Mouse (Mus musculus): Measurements from ENCODE around the gene Cdc42ep1. TPM values are rescaled to one million over a fixed set of nuclear protein-coding genes. Genes with fewer than 3 reads are reported as not detected.

Gene Cdc42ep1
- polyA plus RNA-seq, 2 experiments: 7.8 to 8.1 TPM

GRCm38 (mm10) chr15:78896149-78896548 is 53.7 kb downstream of the Cdc42ep1 start:
- peaks cover 54 to 70% of the 10 kb centered on the region in 2 experiments for H3K4me1 ChIP-seq (replicated peaks; ENCODE audit: control insufficient read depth in 2 of 2, insufficient read depth in 2 of 2, low read length in 1 of 2)
- DNase-seq (ENCODE audit: low read depth in 3 of 3, low spot score in 3 of 3) (no peak), ATAC-seq (ENCODE audit: insufficient read depth) (peak; percentile 27; the same call in 1 of the 2 replicates)
- peak overlapping the region; percentile 94 for H3K4me2 ChIP-seq (ENCODE audit: low read depth)
- H3K36me3 ChIP-seq (replicated peaks; ENCODE audit: control insufficient read depth, insufficient read depth, low read depth): peaks cover 7% of the 10 kb centered on the region; the same call in 1 of the 2 replicates
- H3K4me3 ChIP-seq (ENCODE audit: insufficient read depth in 1 of 2, low read depth in 2 of 2, low read length in 2 of 2): no peak overlapping the region; a peak in 1 of 4 replicates
- no peaks in the 10 kb centered on the region for H3K27me3 ChIP-seq (ENCODE audit: control insufficient read depth, insufficient read depth, low read length)
- no peaks in the 10 kb centered on the region for H3K9me3 ChIP-seq (ENCODE audit: control insufficient read depth, low read length)
- H3K9ac ChIP-seq (replicated peaks): peak overlapping the region; percentile 44
- TF ChIP-seq CTCF (IDR thresholded peaks at IDR 0.05; ENCODE audit: low read depth) (no peak), EP300 (IDR thresholded peaks at IDR 0.05; ENCODE audit: low read depth) (no peak)
- peak overlapping the region; percentile 73 for H3K27ac ChIP-seq
- 52% methylated on average over 3 of the region's 3 CpGs for WGBS (ENCODE audit: insufficient replicate concordance)

GRCm38 (mm10) chr15:78897488-78897887 is 55.1 kb downstream of the Cdc42ep1 start:
- ATAC-seq (ENCODE audit: insufficient read depth): peak; percentile 50; the same call in 1 of the 2 replicates

GRCm38 (mm10) chr15:78898507-78899001 is 56.1 kb downstream of the Cdc42ep1 start:
- Histone ChIP-seq H3K27me3 (ENCODE audit: control insufficient read depth, insufficient read depth, low read length) (no peaks in the 10 kb centered on the region), H3K9ac (replicated peaks) (peak overlapping the region; percentile 77), H3K4me3 (ENCODE audit: insufficient read depth in 1 of 2, low read depth in 2 of 2, low read length in 2 of 2) (peak overlapping the region; percentile 80 to 81), H3K27ac (peak overlapping the region; percentile 73), H3K4me1 (replicated peaks; ENCODE audit: control insufficient read depth in 2 of 2, insufficient read depth in 2 of 2, low read length in 1 of 2) (peaks cover 51 to 66% of the 10 kb centered on the region in 2 experiments), H3K9me3 (ENCODE audit: control insufficient read depth, low read length) (no peaks in the 10 kb centered on the region), H3K4me2 (ENCODE audit: low read depth) (peak overlapping the region; percentile 94), H3K36me3 (replicated peaks; ENCODE audit: control insufficient read depth, insufficient read depth, low read depth) (no peaks in the 10 kb centered on the region)
- DNase-seq (ENCODE audit: low read depth in 3 of 3, low spot score in 3 of 3) (no peak), ATAC-seq (ENCODE audit: insufficient read depth) (no peak)
- no peak for TF ChIP-seq CTCF (IDR thresholded peaks at IDR 0.05; ENCODE audit: low read depth)
- TF ChIP-seq EP300 (IDR thresholded peaks at IDR 0.05; ENCODE audit: low read depth): no peak
- whole genome bisulfite sequencing (ENCODE audit: insufficient replicate concordance): 22% methylated on average over 6 of the region's 6 CpGs

More at GRCm38 (mm10) chr15:78897488-78897887, 55.1 kb downstream of the Cdc42ep1 start:
- H3K27ac ChIP-seq: peak overlapping the region; percentile 73
- peaks cover 51 to 67% of the 10 kb centered on the region in 2 experiments for H3K4me1 ChIP-seq (replicated peaks; ENCODE audit: control insufficient read depth in 2 of 2, insufficient read depth in 2 of 2, low read length in 1 of 2)
- no peak overlapping the region for H3K4me3 ChIP-seq (ENCODE audit: insufficient read depth in 1 of 2, low read depth in 2 of 2, low read length in 2 of 2)
- H3K9ac ChIP-seq (replicated peaks): 0 out of 2 replicates have a peak overlapping the region, but pooled peaks have one; percentile 29
- no peaks in the 10 kb centered on the region for H3K27me3 ChIP-seq (ENCODE audit: control insufficient read depth, insufficient read depth, low read length)
- peak; percentile 57 to 63 (median 62) for DNase-seq (ENCODE audit: low read depth in 3 of 3, low spot score in 3 of 3)
- TF ChIP-seq EP300 (IDR thresholded peaks at IDR 0.05; ENCODE audit: low read depth) (no peak), CTCF (IDR thresholded peaks at IDR 0.05; ENCODE audit: low read depth) (no peak)
- H3K9me3 ChIP-seq (ENCODE audit: control insufficient read depth, low read length): no peaks in the 10 kb centered on the region
- H3K36me3 ChIP-seq (replicated peaks; ENCODE audit: control insufficient read depth, insufficient read depth, low read depth): no peaks in the 10 kb centered on the region; the same call in 1 of the 2 replicates
- 21% methylated on average over 4 of the region's 4 CpGs for WGBS (ENCODE audit: insufficient replicate concordance)
- H3K4me2 ChIP-seq (ENCODE audit: low read depth): peak overlapping the region; percentile 94

- DNase-seq (ENCODE audit: low read depth in 3 of 3, low spot score in 3 of 3) (no peak), ATAC-seq (ENCODE audit: insufficient read depth) (no peak)
- no peak for TF ChIP-seq EP300 (IDR thresholded peaks at IDR 0.05; ENCODE audit: low read depth)
- no peak for TF ChIP-seq CTCF (IDR thresholded peaks at IDR 0.05; ENCODE audit: low read depth)
- no peaks in the 10 kb centered on the region for H3K27me3 ChIP-seq (ENCODE audit: control insufficient read depth, insufficient read depth, low read length)
- H3K9me3 ChIP-seq (ENCODE audit: control insufficient read depth, low read length): no peaks in the 10 kb centered on the region
- 3% methylated on average over 20 of the region's 20 CpGs for WGBS (ENCODE audit: insufficient replicate concordance)
- H3K27ac ChIP-seq: peak within 1 kb of the TSS; percentile 73
- peaks cover 2% of the 10 kb centered on the region for H3K36me3 ChIP-seq (replicated peaks; ENCODE audit: control insufficient read depth, insufficient read depth, low read depth)
- H3K4me1 ChIP-seq (replicated peaks; ENCODE audit: control insufficient read depth in 2 of 2, insufficient read depth in 2 of 2, low read length in 1 of 2): peaks cover 45 to 60% of the 10 kb centered on the region in 2 experiments
- peak within 1 kb of the TSS; percentile 77 for H3K9ac ChIP-seq (replicated peaks)
- peak within 1 kb of the TSS; percentile 80 to 81 for H3K4me3 ChIP-seq (ENCODE audit: insufficient read depth in 1 of 2, low read depth in 2 of 2, low read length in 2 of 2)
- peak within 1 kb of the TSS; percentile 94 for H3K4me2 ChIP-seq (ENCODE audit: low read depth)
Measured at GRCm38 (mm10) chr15:78899409-78899739, 57.0 kb downstream of the Cdc42ep1 start, which contains the start of gene Gm49510. Gene Gm49510 (plus strand): TSS chr15:78899667.

GRCm38 (mm10) chr15:78899740-78900584 is 57.5 kb downstream of the Cdc42ep1 start, which contains the start of gene Sh3bp1:
Gene Sh3bp1 (plus strand): TSS chr15:78899768.
- Histone ChIP-seq H3K9me3 (ENCODE audit: control insufficient read depth, low read length) (no peaks in the 10 kb centered on the region), H3K9ac (replicated peaks) (peak within 1 kb of the TSS; percentile 77), H3K27ac (peak within 1 kb of the TSS; percentile 73), H3K4me2 (ENCODE audit: low read depth) (peak within 1 kb of the TSS; percentile 94), H3K4me3 (ENCODE audit: insufficient read depth in 1 of 2, low read depth in 2 of 2, low read length in 2 of 2) (peak within 1 kb of the TSS; percentile 80 to 81), H3K36me3 (replicated peaks; ENCODE audit: control insufficient read depth, insufficient read depth, low read depth) (peaks cover 6% of the 10 kb centered on the region), H3K4me1 (replicated peaks; ENCODE audit: control insufficient read depth in 2 of 2, insufficient read depth in 2 of 2, low read length in 1 of 2) (peaks cover 42 to 54% of the 10 kb centered on the region in 2 experiments), H3K27me3 (ENCODE audit: control insufficient read depth, insufficient read depth, low read length) (no peaks in the 10 kb centered on the region)
- TF ChIP-seq CTCF (IDR thresholded peaks at IDR 0.05; ENCODE audit: low read depth): no peak
- TF ChIP-seq EP300 (IDR thresholded peaks at IDR 0.05; ENCODE audit: low read depth): no peak
- DNase-seq (ENCODE audit: low read depth in 3 of 3, low spot score in 3 of 3) (no peak), ATAC-seq (ENCODE audit: insufficient read depth) (peak; percentile 62)
- WGBS (ENCODE audit: insufficient replicate concordance): under 1% methylated on average over 47 of the region's 47 CpGs

Small RNA genes lying within 50 kb of the gene (microRNA-seq; reads per million reads assigned to microRNA genes)
- not detected for gene Mir6955

Other genes starting within 250 kb of the Cdc42ep1 start
- gene Cyth4, start 245.6 kb upstream of the Cdc42ep1 start, polyA plus RNA-seq (2012; rRNA removed): 6.4 and 7.6 TPM in 2 replicates
- 4.3 and 4.9 TPM in 2 replicates for gene Cyth4, start 245.6 kb upstream of the Cdc42ep1 start, polyA plus RNA-seq (2014; fragmentation: Nextera tagmentation; extraction: Ambion mirVana)
- not detected in 2 replicates for gene Elfn2, start 123.9 kb upstream of the Cdc42ep1 start, polyA plus RNA-seq (2012; rRNA removed)
- 0.04 TPM in 1 of 2 replicates, not detected in the other for gene Elfn2, start 123.9 kb upstream of the Cdc42ep1 start, polyA plus RNA-seq (2014; fragmentation: Nextera tagmentation; extraction: Ambion mirVana)
- gene Mfng, start 69.1 kb upstream of the Cdc42ep1 start, polyA plus RNA-seq (2012; rRNA removed): 3.4 and 3.7 TPM in 2 replicates
- gene Mfng, start 69.1 kb upstream of the Cdc42ep1 start, polyA plus RNA-seq (2014; fragmentation: Nextera tagmentation; extraction: Ambion mirVana): 2.9 and 3.6 TPM in 2 replicates
- gene Card10, start 39.6 kb upstream of the Cdc42ep1 start, polyA plus RNA-seq (2012; rRNA removed): 2.2 and 2.5 TPM in 2 replicates
- 1.1 and 1.3 TPM in 2 replicates for gene Card10, start 39.6 kb upstream of the Cdc42ep1 start, polyA plus RNA-seq (2014; fragmentation: Nextera tagmentation; extraction: Ambion mirVana)
- 8.7 and 9.8 TPM in 2 replicates for gene Lgals2, start 12.9 kb downstream of the Cdc42ep1 start, polyA plus RNA-seq (2012; rRNA removed)
- gene Lgals2, start 12.9 kb downstream of the Cdc42ep1 start, polyA plus RNA-seq (2014; fragmentation: Nextera tagmentation; extraction: Ambion mirVana): 14.0 and 15.0 TPM in 2 replicates
- gene Gga1, start 34.6 kb downstream of the Cdc42ep1 start, polyA plus RNA-seq (2012; rRNA removed): 16.6 and 19.1 TPM in 2 replicates
- 13.6 and 15.6 TPM in 2 replicates for gene Gga1, start 34.6 kb downstream of the Cdc42ep1 start, polyA plus RNA-seq (2014; fragmentation: Nextera tagmentation; extraction: Ambion mirVana)
- 0.03 and 0.17 TPM in 2 replicates for gene Gm49510, start 57.0 kb downstream of the Cdc42ep1 start, polyA plus RNA-seq (2012; rRNA removed)
- 0.10 and 0.13 TPM in 2 replicates for gene Gm49510, start 57.0 kb downstream of the Cdc42ep1 start, polyA plus RNA-seq (2014; fragmentation: Nextera tagmentation; extraction: Ambion mirVana)
- gene Sh3bp1, start 57.1 kb downstream of the Cdc42ep1 start, polyA plus RNA-seq (2012; rRNA removed): 22.2 and 23.2 TPM in 2 replicates
- 13.3 and 15.3 TPM in 2 replicates for gene Sh3bp1, start 57.1 kb downstream of the Cdc42ep1 start, polyA plus RNA-seq (2014; fragmentation: Nextera tagmentation; extraction: Ambion mirVana)
- gene Pdxp, start 71.3 kb downstream of the Cdc42ep1 start, polyA plus RNA-seq (2012; rRNA removed): 9.3 and 9.7 TPM in 2 replicates
- 6.4 and 7.8 TPM in 2 replicates for gene Pdxp, start 71.3 kb downstream of the Cdc42ep1 start, polyA plus RNA-seq (2014; fragmentation: Nextera tagmentation; extraction: Ambion mirVana)
- gene Lgals1, start 84.1 kb downstream of the Cdc42ep1 start, polyA plus RNA-seq (2012; rRNA removed): 447 and 459 TPM in 2 replicates
- 641 and 675 TPM in 2 replicates for gene Lgals1, start 84.1 kb downstream of the Cdc42ep1 start, polyA plus RNA-seq (2014; fragmentation: Nextera tagmentation; extraction: Ambion mirVana)
- gene Nol12, start 92.3 kb downstream of the Cdc42ep1 start, polyA plus RNA-seq (2012; rRNA removed): 7.9 and 17.5 TPM in 2 replicates
- 31.9 and 32.7 TPM in 2 replicates for gene Nol12, start 92.3 kb downstream of the Cdc42ep1 start, polyA plus RNA-seq (2014; fragmentation: Nextera tagmentation; extraction: Ambion mirVana)
- gene Triobp, start 105.1 kb downstream of the Cdc42ep1 start, polyA plus RNA-seq (2012; rRNA removed): 16.1 and 17.0 TPM in 2 replicates
- 12.3 and 13.6 TPM in 2 replicates for gene Triobp, start 105.1 kb downstream of the Cdc42ep1 start, polyA plus RNA-seq (2014; fragmentation: Nextera tagmentation; extraction: Ambion mirVana)
- 53.1 and 65.2 TPM in 2 replicates for gene H1f0, start 185.8 kb downstream of the Cdc42ep1 start, polyA plus RNA-seq (2012; rRNA removed)
- gene H1f0, start 185.8 kb downstream of the Cdc42ep1 start, polyA plus RNA-seq (2014; fragmentation: Nextera tagmentation; extraction: Ambion mirVana): 47.8 and 52.8 TPM in 2 replicates
- gene Galr3, start 199.3 kb downstream of the Cdc42ep1 start, polyA plus RNA-seq (2012; rRNA removed): 0.30 and 0.50 TPM in 2 replicates
- gene Galr3, start 199.3 kb downstream of the Cdc42ep1 start, polyA plus RNA-seq (2014; fragmentation: Nextera tagmentation; extraction: Ambion mirVana): not detected in 2 replicates
- gene Ankrd54, start 220.3 kb downstream of the Cdc42ep1 start, polyA plus RNA-seq (2012; rRNA removed): 39.9 and 43.4 TPM in 2 replicates
- gene Ankrd54, start 220.3 kb downstream of the Cdc42ep1 start, polyA plus RNA-seq (2014; fragmentation: Nextera tagmentation; extraction: Ambion mirVana): 37.7 and 48.3 TPM in 2 replicates
- gene Eif3l, start 232.6 kb downstream of the Cdc42ep1 start, polyA plus RNA-seq (2012; rRNA removed): 99.9 and 104 TPM in 2 replicates
- 130 and 132 TPM in 2 replicates for gene Eif3l, start 232.6 kb downstream of the Cdc42ep1 start, polyA plus RNA-seq (2014; fragmentation: Nextera tagmentation; extraction: Ambion mirVana)